Mouse (Mus musculus): ENCODE data around the gene Arhgap45. TPM values are rescaled to one million over a fixed set of nuclear protein-coding genes. Genes with fewer than 3 reads are reported as not detected.

Arhgap45 gene
- polyA plus RNA-seq (2017; shearing (Covaris generic)) = 100 to 1,000 TPM; 587 to 734 TPM

DNA sequence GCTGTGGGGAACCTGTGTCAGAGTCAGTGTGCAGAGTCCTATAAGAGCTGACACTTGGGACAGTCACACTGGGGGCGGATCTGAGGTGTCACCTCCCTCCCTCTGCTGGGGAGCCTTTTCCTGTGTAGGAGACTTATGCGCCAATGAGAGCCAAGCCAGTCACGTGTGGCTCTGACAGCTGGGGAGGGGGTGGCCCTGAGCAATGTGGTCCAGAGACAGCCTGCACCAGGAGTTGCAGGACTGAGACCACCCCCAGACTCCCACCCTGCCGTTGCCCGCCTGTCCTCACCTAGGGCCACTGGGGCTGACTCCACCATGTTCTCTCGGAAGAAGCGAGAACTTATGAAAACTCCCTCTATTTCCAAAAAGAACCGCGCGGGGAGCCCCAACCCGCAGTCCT lies at the start of gene Arhgap45:
Arhgap45 (plus strand) TSS at position 143 of the 400 bp plus-strand sequence.

DNA sequence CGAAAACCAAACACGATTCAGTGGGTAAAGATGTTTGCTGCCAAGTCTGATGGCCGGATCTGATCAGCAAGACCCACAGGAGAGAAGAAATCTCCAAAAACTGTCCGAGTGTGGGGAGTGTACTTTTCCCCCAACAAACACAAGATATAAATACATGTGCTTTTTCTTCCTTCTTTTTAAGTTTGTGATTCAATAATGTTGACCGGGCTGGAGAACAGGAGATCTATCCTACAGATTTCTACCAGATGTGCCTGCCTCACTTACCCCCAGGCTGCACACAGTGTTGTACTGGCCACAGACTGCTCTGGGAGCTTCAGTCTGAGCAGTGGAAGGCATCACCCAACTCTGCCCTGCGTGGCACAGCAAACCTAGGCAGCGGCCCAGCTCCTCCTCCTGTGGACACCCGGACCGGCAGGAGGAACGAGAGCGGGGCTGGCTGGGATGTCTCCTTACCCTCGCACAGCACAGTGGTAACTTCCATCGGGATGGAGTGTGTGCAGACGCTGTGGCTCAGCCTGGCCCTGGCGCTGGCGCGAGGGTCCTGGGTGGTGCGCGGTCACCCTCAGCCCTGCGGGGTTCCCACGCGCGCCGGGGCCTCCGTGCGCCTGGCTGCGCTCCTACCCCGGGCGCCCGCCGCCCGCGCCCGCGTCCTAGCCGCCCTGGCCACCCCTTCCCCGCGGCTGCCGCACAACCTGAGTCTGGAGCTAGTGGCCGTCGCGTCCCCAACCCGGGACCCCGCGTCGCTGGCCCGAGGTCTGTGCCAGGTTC lies 45.9 kb upstream of the Arhgap45 start, which contains the start of gene Grin3b:
Grin3b (plus strand) TSS at position 301 of the 768 bp plus-strand sequence.

GRCm38 (mm10) chr10:79984195-79984816 lies 32.1 kb upstream of the Arhgap45 start, which contains the start of gene Tmem259:
TSS of gene Tmem259 (minus strand) at chr10:79984330.

DNA sequence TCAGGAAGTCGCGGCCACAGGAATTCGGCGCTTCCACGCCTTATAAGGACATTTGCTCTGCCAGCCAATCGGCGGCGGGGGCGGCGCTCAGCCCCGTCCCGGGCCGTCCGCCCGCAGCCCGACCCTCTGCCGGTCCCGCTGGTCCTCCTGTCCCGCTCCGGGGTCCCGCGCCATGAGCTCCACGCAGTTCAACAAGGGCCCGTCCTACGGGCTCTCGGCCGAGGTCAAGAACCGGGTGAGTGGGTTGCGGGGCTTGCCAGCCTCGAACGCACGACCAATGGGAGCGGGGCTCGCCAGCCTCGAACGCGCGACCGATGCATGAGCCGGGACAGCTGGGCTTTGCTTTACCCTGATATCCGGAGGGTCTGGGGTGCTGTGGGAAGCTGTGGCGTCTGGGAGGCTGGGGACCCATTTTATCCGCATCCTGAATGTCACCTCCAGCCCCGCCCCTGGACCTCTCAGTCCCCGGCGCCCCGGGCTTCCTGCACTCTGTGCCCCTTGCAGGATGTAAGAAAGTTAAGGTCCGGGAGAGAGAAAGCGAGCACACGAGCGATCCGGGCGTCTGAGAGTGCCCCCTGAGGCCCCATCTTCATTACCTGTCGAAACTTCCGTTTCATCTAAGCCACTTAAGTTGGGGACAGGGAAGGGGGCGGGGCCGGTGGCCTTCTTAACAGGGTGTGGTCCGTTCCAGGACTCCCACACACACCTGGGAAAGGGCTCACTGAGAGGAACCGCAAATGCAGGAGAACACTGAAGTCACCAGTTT lies 27.8 kb upstream of the Arhgap45 start, which contains the start of gene Cnn2:
Cnn2 (plus strand) TSS at position 79 of the 766 bp plus-strand sequence.

GRCm38 (mm10) chr10:79996272-79997033 lies 20.0 kb upstream of the Arhgap45 start, which contains the start of gene Abca7:
TSS of gene Abca7 (plus strand) at chr10:79996494.

DNA sequence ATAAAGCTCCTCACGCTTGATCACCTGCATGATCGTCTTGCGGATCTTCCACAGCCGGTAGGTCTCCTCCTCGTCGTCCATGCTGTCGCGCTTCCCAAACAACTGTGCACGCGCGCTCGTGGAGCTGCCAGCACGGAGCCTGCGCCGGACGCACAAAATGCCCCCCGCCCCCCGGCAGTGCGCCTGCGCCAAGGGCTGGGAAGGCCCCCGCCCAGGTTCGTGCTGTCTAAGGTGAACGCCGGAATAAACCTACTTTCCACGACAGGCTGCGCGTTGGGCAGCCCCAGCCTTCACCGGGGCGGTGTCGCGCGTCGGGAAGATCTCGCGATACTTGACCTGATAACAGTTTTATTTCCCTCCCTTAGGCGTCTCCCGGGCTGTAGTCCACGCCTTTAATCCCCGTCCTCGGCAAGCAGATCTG lies 23.1 kb downstream of the Arhgap45 start, which contains the start of gene Polr2e:
Polr2e (minus strand) TSS at position 237 of the 421 bp plus-strand sequence.

GRCm38 (mm10) chr10:80047041-80047565 lies 30.6 kb downstream of the Arhgap45 start, which contains the start of gene Gpx4:
TSS of gene Gpx4 (plus strand) at chr10:80047166.

Other genes with a start within 250 kb of the Arhgap45 start
- 10 to 100 TPM; 47.0 to 58.4 TPM for gene Rnf126, start 249.7 kb upstream of the Arhgap45 start, polyA plus RNA-seq (2017; shearing (Covaris generic))
- gene Fstl3, start 239.4 kb upstream of the Arhgap45 start, polyA plus RNA-seq (2017; shearing (Covaris generic)) = under 1 TPM; 0.55 to 0.81 TPM
- gene Prss57, start 225.7 kb upstream of the Arhgap45 start, polyA plus RNA-seq (2017; shearing (Covaris generic)) = under 1 TPM; 0.23 to 0.55 TPM
- 1 to 10 TPM; 2.1 to 3.4 TPM for gene Palm, start 223.1 kb upstream of the Arhgap45 start, polyA plus RNA-seq (2017; shearing (Covaris generic))
- 1 to 10 TPM in 1 of 2 experiments, not detected in 1; 1.1 TPM for gene Misp, start 195.7 kb upstream of the Arhgap45 start, polyA plus RNA-seq (2017; shearing (Covaris generic))
- 100 to 1,000 TPM; 242 to 297 TPM for gene Ptbp1, start 162.2 kb upstream of the Arhgap45 start, polyA plus RNA-seq (2017; shearing (Covaris generic))
- not detected for gene Prtn3, start 142.2 kb upstream of the Arhgap45 start, polyA plus RNA-seq (2017; shearing (Covaris generic))
- gene Plppr3, start 142.0 kb upstream of the Arhgap45 start, polyA plus RNA-seq (2017; shearing (Covaris generic)) = 1 to 10 TPM; 2.5 to 3.6 TPM
- gene Elane, start 130.4 kb upstream of the Arhgap45 start, polyA plus RNA-seq (2017; shearing (Covaris generic)) = not detected
- gene Cfd, start 125.8 kb upstream of the Arhgap45 start, polyA plus RNA-seq (2017; shearing (Covaris generic)) = not detected
- 10 to 100 TPM; 27.8 to 35.8 TPM for gene Med16, start 107.7 kb upstream of the Arhgap45 start, polyA plus RNA-seq (2017; shearing (Covaris generic))
- 10 to 100 TPM; 16.0 to 34.9 TPM for gene Gm26602, start 105.8 kb upstream of the Arhgap45 start, polyA plus RNA-seq (2017; shearing (Covaris generic))
- under 1 TPM; 0.47 to 0.56 TPM for gene Kiss1r, start 99.7 kb upstream of the Arhgap45 start, polyA plus RNA-seq (2017; shearing (Covaris generic))
- gene R3hdm4, start 95.4 kb upstream of the Arhgap45 start, polyA plus RNA-seq (2017; shearing (Covaris generic)) = 100 to 1,000 TPM; 188 to 197 TPM
- gene Arid3a, start 89.6 kb upstream of the Arhgap45 start, polyA plus RNA-seq (2017; shearing (Covaris generic)) = 10 to 100 TPM in 1 of 2 experiments, 1 to 10 TPM in 1; 7.0 to 15.0 TPM
- 10 to 100 TPM; 52.3 to 56.5 TPM for gene Wdr18, start 56.5 kb upstream of the Arhgap45 start, polyA plus RNA-seq (2017; shearing (Covaris generic))
- under 1 TPM; 0.13 to 0.28 TPM for gene Grin3b, start 45.9 kb upstream of the Arhgap45 start, polyA plus RNA-seq (2017; shearing (Covaris generic))
- 10 to 100 TPM; 24.8 to 28.5 TPM for gene Tmem259, start 32.3 kb upstream of the Arhgap45 start, polyA plus RNA-seq (2017; shearing (Covaris generic))
- 100 to 1,000 TPM; 650 to 940 TPM for gene Cnn2, start 28.1 kb upstream of the Arhgap45 start, polyA plus RNA-seq (2017; shearing (Covaris generic))
- gene Abca7, start 20.2 kb upstream of the Arhgap45 start, polyA plus RNA-seq (2017; shearing (Covaris generic)) = 10 to 100 TPM; 21.2 to 46.3 TPM
- gene Polr2e, start 23.1 kb downstream of the Arhgap45 start, polyA plus RNA-seq (2017; shearing (Covaris generic)) = 100 to 1,000 TPM; 167 to 199 TPM
- 100 to 1,000 TPM; 438 to 449 TPM for gene Gpx4, start 30.5 kb downstream of the Arhgap45 start, polyA plus RNA-seq (2017; shearing (Covaris generic))
- gene Sbno2, start 88.9 kb downstream of the Arhgap45 start, polyA plus RNA-seq (2017; shearing (Covaris generic)) = 10 to 100 TPM; 34.5 to 48.9 TPM
- 10 to 100 TPM; 32.3 to 56.4 TPM for gene Stk11, start 99.2 kb downstream of the Arhgap45 start, polyA plus RNA-seq (2017; shearing (Covaris generic))
- gene Atp5d, start 122.0 kb downstream of the Arhgap45 start, polyA plus RNA-seq (2017; shearing (Covaris generic)) = 100 to 1,000 TPM; 430 to 441 TPM
- 1 to 10 TPM; 1.8 to 1.9 TPM for gene Cbarp, start 124.2 kb downstream of the Arhgap45 start, polyA plus RNA-seq (2017; shearing (Covaris generic))
- 1 to 10 TPM; 3.1 to 8.5 TPM for gene Midn, start 131.6 kb downstream of the Arhgap45 start, polyA plus RNA-seq (2017; shearing (Covaris generic))
- gene Cirbp, start 149.3 kb downstream of the Arhgap45 start, polyA plus RNA-seq (2017; shearing (Covaris generic)) = 100 to 1,000 TPM; 134 to 324 TPM
- 10 to 100 TPM; 19.3 to 25.7 TPM for gene 1600002K03Rik, start 156.3 kb downstream of the Arhgap45 start, polyA plus RNA-seq (2017; shearing (Covaris generic))
- not detected for gene Efna2, start 162.8 kb downstream of the Arhgap45 start, polyA plus RNA-seq (2017; shearing (Covaris generic))
- 10 to 100 TPM; 70.6 to 76.2 TPM for gene Mum1, start 209.8 kb downstream of the Arhgap45 start, polyA plus RNA-seq (2017; shearing (Covaris generic))
- 100 to 1,000 TPM; 209 to 294 TPM for gene Ndufs7, start 232.5 kb downstream of the Arhgap45 start, polyA plus RNA-seq (2017; shearing (Covaris generic))
- gene Gamt, start 244.4 kb downstream of the Arhgap45 start, polyA plus RNA-seq (2017; shearing (Covaris generic)) = 1 to 10 TPM in 1 of 2 experiments, under 1 TPM in 1; 0.42 to 1.2 TPM
- gene Dazap1, start 244.8 kb downstream of the Arhgap45 start, polyA plus RNA-seq (2017; shearing (Covaris generic)) = 10 to 100 TPM; 76.9 to 90.0 TPM